Mouse (Mus musculus) forebrain, embryonic 16.5 days (tissue): Measurements from ENCODE around the gene Hivep3. TPM values are rescaled to one million over a fixed set of nuclear protein-coding genes. Genes with fewer than 3 reads are reported as not detected.

Experiments
- ATAC-seq: fragments of 200-750 bp; cut with Nextera tagmentation; 2 replicates; pipeline ENCODE4 v1.8.0; 2017; ENCODE audit warnings: mild to moderate bottlenecking, moderate library complexity
- H3K27ac ChIP-seq: fragments of 300-500 bp; sonication (generic); 2 replicates; pipeline ENCODE4 v1.5.1; 2014; ENCODE audit warnings: low read length, control low read depth
- H3K27me3 ChIP-seq: fragments of 300-500 bp; sonication (generic); replicated peaks from 2 replicates; pipeline ENCODE4 v1.6.1; 2014; ENCODE audit warnings: low read length; ENCODE audit not compliant: control insufficient read depth, insufficient read depth
- H3K36me3 ChIP-seq: fragments of 300-500 bp; sonication (generic); 2 replicates; pipeline ENCODE4 v1.6.1; 2014; ENCODE audit not compliant: control insufficient read depth, insufficient read depth
- H3K4me1 ChIP-seq: fragments of 300-500 bp; sonication (generic); replicated peaks from 2 replicates; pipeline ENCODE4 v1.6.1; 2014; ENCODE audit warnings: low read length; ENCODE audit not compliant: control insufficient read depth, insufficient read depth
- H3K4me2 ChIP-seq: fragments of 300-500 bp; sonication (generic); 2 replicates; pipeline ENCODE4 v1.6.1; 2014; ENCODE audit warnings: mild to moderate bottlenecking, low read length, control low read depth
- H3K4me3 ChIP-seq: fragments of 300-500 bp; sonication (generic); replicated peaks from 2 replicates; pipeline ENCODE4 v1.5.1; 2014; ENCODE audit warnings: mild to moderate bottlenecking, low read length, control low read depth
- H3K9ac ChIP-seq: fragments of 300-500 bp; sonication (generic); replicated peaks from 2 replicates; pipeline ENCODE4 v1.6.1; 2014; ENCODE audit warnings: low read depth, low read length, control low read depth
- H3K9me3 ChIP-seq: fragments of 300-500 bp; sonication (generic); 2 replicates; pipeline ENCODE4 v1.6.1; 2016; ENCODE audit warnings: low read length; ENCODE audit not compliant: control insufficient read depth
- WGBS: fragments of 180-500 bp; shearing (Covaris S2); extraction: QIAGEN DNeasy Blood & Tissue Kit; methylation state at CpG from one replicate; pipeline ENCODE4 v1.1.7; 2014; 5-methylcytosine and 5-hydroxymethylcytosine counted together
- polyA plus RNA-seq: library from polyadenylated mRNA; unstranded; fragments of >200 nt; fragmentation: Nextera tagmentation; extraction: Ambion mirVana; gene quantifications from 2 replicates; pipeline ENCODE4 v1.2.1, GENCODE M21; 2015

The Hivep3 gene
- polyA plus RNA-seq, 1 experiment from 2014 or later = 26.4 TPM

- Histone ChIP-seq H3K9ac (no peak overlapping the region), H3K4me2 (no peak overlapping the region), H3K4me3 (no peak overlapping the region), H3K27ac (no peak overlapping the region), H3K4me1 (0 out of 2 replicates have a peak, but pooled peaks cover 2% of the 10 kb centered on the region), H3K9me3 (no peaks in the 10 kb centered on the region), H3K36me3 (no peaks in the 10 kb centered on the region), H3K27me3 (no peaks in the 10 kb centered on the region)
- ATAC-seq = no peak
- WGBS = 78% methylated on average over 6 of the region's 6 CpGs
Measured at GRCm38 (mm10) chr4:120006046-120006445, 272.5 kb downstream of the Hivep3 start.

- H3K9me3 ChIP-seq = no peaks in the 10 kb centered on the region
- 0 out of 2 replicates have a peak, but pooled peaks cover 2% of the 10 kb centered on the region for H3K4me1 ChIP-seq
- H3K9ac ChIP-seq = no peak overlapping the region
- no peak for ATAC-seq
- no peaks in the 10 kb centered on the region for H3K36me3 ChIP-seq
- no peak overlapping the region for H3K4me3 ChIP-seq
- H3K27ac ChIP-seq = no peak overlapping the region
- H3K4me2 ChIP-seq = no peak overlapping the region
- H3K27me3 ChIP-seq = no peaks in the 10 kb centered on the region
- WGBS = 72% methylated on average over 3 of the region's 3 CpGs
Measured at GRCm38 (mm10) chr4:120007889-120008288, 274.3 kb downstream of the Hivep3 start.

GRCm38 (mm10) chr4:120009151-120009550, 275.6 kb downstream of the Hivep3 start:
- H3K9ac ChIP-seq = no peak overlapping the region

GRCm38 (mm10) chr4:120011788-120012187, 278.2 kb downstream of the Hivep3 start:
- Histone ChIP-seq H3K27ac (no peak overlapping the region), H3K4me3 (no peak overlapping the region), H3K9ac (no peak overlapping the region), H3K27me3 (no peaks in the 10 kb centered on the region), H3K36me3 (no peaks in the 10 kb centered on the region), H3K4me1 (0 out of 2 replicates have a peak, but pooled peaks cover 2% of the 10 kb centered on the region), H3K4me2 (no peak overlapping the region), H3K9me3 (no peaks in the 10 kb centered on the region)
- ATAC-seq = no peak
- 78% methylated on average over 10 of the region's 10 CpGs for WGBS

More at GRCm38 (mm10) chr4:120009151-120009550, 275.6 kb downstream of the Hivep3 start:
- Histone ChIP-seq H3K27ac (no peak overlapping the region), H3K27me3 (no peaks in the 10 kb centered on the region), H3K9me3 (no peaks in the 10 kb centered on the region), H3K4me1 (0 out of 2 replicates have a peak, but pooled peaks cover 2% of the 10 kb centered on the region), H3K4me2 (no peak overlapping the region), H3K36me3 (no peaks in the 10 kb centered on the region), H3K4me3 (no peak overlapping the region)
- ATAC-seq = no peak
- 77% methylated on average over 2 of the region's 2 CpGs for WGBS

GRCm38 (mm10) chr4:120012891-120013290, 279.3 kb downstream of the Hivep3 start:
- Histone ChIP-seq H3K36me3 (no peaks in the 10 kb centered on the region), H3K27ac (no peak overlapping the region), H3K4me2 (no peak overlapping the region), H3K27me3 (no peaks in the 10 kb centered on the region), H3K9ac (no peak overlapping the region), H3K4me1 (0 out of 2 replicates have a peak, but pooled peaks cover 2% of the 10 kb centered on the region), H3K4me3 (no peak overlapping the region), H3K9me3 (no peaks in the 10 kb centered on the region)
- ATAC-seq = no peak
- WGBS = 94% methylated on average over 1 of the region's 1 CpGs

- Histone ChIP-seq H3K9ac (no peak overlapping the region), H3K36me3 (no peaks in the 10 kb centered on the region), H3K9me3 (no peaks in the 10 kb centered on the region), H3K4me3 (no peak overlapping the region), H3K27ac (no peak overlapping the region), H3K4me2 (no peak overlapping the region), H3K4me1 (peaks cover 19% of the 10 kb centered on the region), H3K27me3 (no peaks in the 10 kb centered on the region)
- 58% methylated on average over 5 of the region's 5 CpGs for WGBS
- ATAC-seq = peak; percentile 66
Measured at GRCm38 (mm10) chr4:120018426-120018825, 284.8 kb downstream of the Hivep3 start.

- Histone ChIP-seq H3K9ac (no peak overlapping the region), H3K27ac (peak overlapping the region; percentile 70), H3K27me3 (no peaks in the 10 kb centered on the region), H3K4me2 (no peak overlapping the region), H3K9me3 (no peaks in the 10 kb centered on the region), H3K4me3 (no peak overlapping the region), H3K4me1 (peaks cover 31% of the 10 kb centered on the region), H3K36me3 (no peaks in the 10 kb centered on the region)
- ATAC-seq = no peak
- WGBS = 56% methylated on average over 3 of the region's 3 CpGs
Measured at GRCm38 (mm10) chr4:120022392-120022791, 288.8 kb downstream of the Hivep3 start.

GRCm38 (mm10) chr4:120023221-120023840, 289.7 kb downstream of the Hivep3 start:
- Histone ChIP-seq H3K27ac (peak overlapping the region; percentile 86), H3K36me3 (no peaks in the 10 kb centered on the region)
- ATAC-seq = no peak

GRCm38 (mm10) chr4:120024071-120024470, 290.5 kb downstream of the Hivep3 start:
- WGBS = 40% methylated on average over 10 of the region's 10 CpGs

More at GRCm38 (mm10) chr4:120023221-120023840, 289.7 kb downstream of the Hivep3 start:
- H3K4me1 ChIP-seq = peaks cover 28% of the 10 kb centered on the region
- H3K4me3 ChIP-seq = no peak overlapping the region
- no peaks in the 10 kb centered on the region for H3K9me3 ChIP-seq
- no peak overlapping the region for H3K4me2 ChIP-seq
- no peaks in the 10 kb centered on the region for H3K27me3 ChIP-seq
- no peak overlapping the region for H3K9ac ChIP-seq
- 95% methylated on average over 4 of the region's 4 CpGs for WGBS

More at GRCm38 (mm10) chr4:120024071-120024470, 290.5 kb downstream of the Hivep3 start:
- no peak overlapping the region for H3K9ac ChIP-seq
- H3K4me2 ChIP-seq = no peak overlapping the region
- H3K4me1 ChIP-seq = peaks cover 24% of the 10 kb centered on the region
- H3K27me3 ChIP-seq = no peaks in the 10 kb centered on the region
- H3K4me3 ChIP-seq = no peak overlapping the region
- no peaks in the 10 kb centered on the region for H3K36me3 ChIP-seq
- peak overlapping the region; percentile 86 for H3K27ac ChIP-seq
- H3K9me3 ChIP-seq = no peaks in the 10 kb centered on the region
- ATAC-seq = peak; percentile 87
